Mouse (Mus musculus): Measurements from ENCODE around the gene Mill2. TPM values are rescaled to one million over a fixed set of nuclear protein-coding genes. Genes with fewer than 3 reads are reported as not detected.
"Not testable (repeated sequence)": the region's sequence is repeated elsewhere in the genome, so short reads cannot be mapped to it uniquely, and the experiment has no call there.

Mill2 gene
- polyA plus RNA-seq (2014; fragmentation: Nextera tagmentation; extraction: Ambion mirVana): 0.09 TPM in 1 of 2 replicates, not detected in the other

- Histone ChIP-seq H3K27ac (ENCODE audit: low read depth, low read length) (peak within 1 kb of the TSS; percentile 41; the same call in 1 of the 2 replicates), H3K36me3 (ENCODE audit: control insufficient read depth, insufficient read depth, low read length) (no peaks in the 10 kb centered on the region), H3K4me1 (replicated peaks; ENCODE audit: control insufficient read depth, insufficient read depth, low read length) (no peaks in the 10 kb centered on the region), H3K9me3 (ENCODE audit: control insufficient read depth, low read length) (no peaks in the 10 kb centered on the region), H3K4me2 (ENCODE audit: low read depth, low read length, severe bottlenecking) (peak within 1 kb of the TSS; percentile 59), H3K4me3 (ENCODE audit: low read depth, low read length) (peak within 1 kb of the TSS; percentile 27), H3K27me3 (ENCODE audit: control insufficient read depth, insufficient read depth, low read length) (no peaks in the 10 kb centered on the region), H3K9ac (ENCODE audit: low read length) (peak within 1 kb of the TSS; percentile 50)
- DNase-seq (ENCODE audit: low spot score): no peak
- ATAC-seq (replicated peaks; ENCODE audit: low FRiP score): no peak
- WGBS: 26% methylated on average over 3 of the region's 3 CpGs
Observed at GRCm38 (mm10) chr7:18839865-18840264, at the start of gene Mill2. Gene Mill2, plus strand, starts transcription at chr7:18839966.

- ATAC-seq (replicated peaks; ENCODE audit: low FRiP score); H3K4me3 ChIP-seq (ENCODE audit: low read depth, low read length); H3K9ac ChIP-seq (ENCODE audit: low read length); H3K27me3 ChIP-seq (ENCODE audit: control insufficient read depth, insufficient read depth, low read length); DNase-seq (ENCODE audit: low spot score); H3K4me1 ChIP-seq (replicated peaks; ENCODE audit: control insufficient read depth, insufficient read depth, low read length); H3K36me3 ChIP-seq (ENCODE audit: control insufficient read depth, insufficient read depth, low read length); H3K27ac ChIP-seq (ENCODE audit: low read depth, low read length); H3K9me3 ChIP-seq (ENCODE audit: control insufficient read depth, low read length); H3K4me2 ChIP-seq (ENCODE audit: low read depth, low read length, severe bottlenecking): not testable (repeated sequence)
Observed at GRCm38 (mm10) chr7:18790671-18791070, 49.1 kb upstream of the Mill2 start.

- Histone ChIP-seq H3K27ac (ENCODE audit: low read depth, low read length) (no peak within 1 kb of the TSS), H3K9ac (ENCODE audit: low read length) (no peak within 1 kb of the TSS), H3K9me3 (ENCODE audit: control insufficient read depth, low read length) (no peaks in the 10 kb centered on the region), H3K4me2 (ENCODE audit: low read depth, low read length, severe bottlenecking) (no peak within 1 kb of the TSS), H3K4me1 (replicated peaks; ENCODE audit: control insufficient read depth, insufficient read depth, low read length) (no peaks in the 10 kb centered on the region), H3K36me3 (ENCODE audit: control insufficient read depth, insufficient read depth, low read length) (no peaks in the 10 kb centered on the region), H3K27me3 (ENCODE audit: control insufficient read depth, insufficient read depth, low read length) (no peaks in the 10 kb centered on the region), H3K4me3 (ENCODE audit: low read depth, low read length) (no peak within 1 kb of the TSS)
- ATAC-seq (replicated peaks; ENCODE audit: low FRiP score) (no peak), DNase-seq (ENCODE audit: low spot score) (no peak)
- WGBS: 80% methylated on average over 1 of the region's 1 CpGs
Observed at GRCm38 (mm10) chr7:18798420-18798819, 41.3 kb upstream of the Mill2 start, which contains the start of gene Psg19. Gene Psg19, minus strand, starts transcription at chr7:18798520.

GRCm38 (mm10) chr7:18799129-18799528, 40.6 kb upstream of the Mill2 start:
- no peak for ATAC-seq (replicated peaks; ENCODE audit: low FRiP score)
- H3K27me3 ChIP-seq (ENCODE audit: control insufficient read depth, insufficient read depth, low read length): no peaks in the 10 kb centered on the region
- H3K4me3 ChIP-seq (ENCODE audit: low read depth, low read length): no peak overlapping the region
- H3K9me3 ChIP-seq (ENCODE audit: control insufficient read depth, low read length): no peaks in the 10 kb centered on the region
- H3K9ac ChIP-seq (ENCODE audit: low read length): no peak overlapping the region
- no peaks in the 10 kb centered on the region for H3K4me1 ChIP-seq (replicated peaks; ENCODE audit: control insufficient read depth, insufficient read depth, low read length)
- H3K36me3 ChIP-seq (ENCODE audit: control insufficient read depth, insufficient read depth, low read length): no peaks in the 10 kb centered on the region
- H3K4me2 ChIP-seq (ENCODE audit: low read depth, low read length, severe bottlenecking): no peak overlapping the region
- no peak for DNase-seq (ENCODE audit: low spot score)
- 31% methylated on average over 3 of the region's 3 CpGs for WGBS
- no peak overlapping the region for H3K27ac ChIP-seq (ENCODE audit: low read depth, low read length)

- H3K9ac ChIP-seq (ENCODE audit: low read length): no peak overlapping the region
Observed at GRCm38 (mm10) chr7:18803526-18803925, 36.2 kb upstream of the Mill2 start.

GRCm38 (mm10) chr7:18818301-18818700, 21.5 kb upstream of the Mill2 start:
- H3K27ac ChIP-seq (ENCODE audit: low read depth, low read length): no peak overlapping the region
- no peak for DNase-seq (ENCODE audit: low spot score)
- WGBS: 84% methylated on average over 9 of the region's 9 CpGs
- H3K4me3 ChIP-seq (ENCODE audit: low read depth, low read length): no peak overlapping the region
- no peaks in the 10 kb centered on the region for H3K9me3 ChIP-seq (ENCODE audit: control insufficient read depth, low read length)
- ATAC-seq (replicated peaks; ENCODE audit: low FRiP score): no peak
- H3K4me1 ChIP-seq (replicated peaks; ENCODE audit: control insufficient read depth, insufficient read depth, low read length): no peaks in the 10 kb centered on the region
- H3K9ac ChIP-seq (ENCODE audit: low read length): no peak overlapping the region
- H3K27me3 ChIP-seq (ENCODE audit: control insufficient read depth, insufficient read depth, low read length): no peaks in the 10 kb centered on the region
- H3K4me2 ChIP-seq (ENCODE audit: low read depth, low read length, severe bottlenecking): no peak overlapping the region
- H3K36me3 ChIP-seq (ENCODE audit: control insufficient read depth, insufficient read depth, low read length): no peaks in the 10 kb centered on the region

More at GRCm38 (mm10) chr7:18803526-18803925, 36.2 kb upstream of the Mill2 start:
- no peak overlapping the region for H3K27ac ChIP-seq (ENCODE audit: low read depth, low read length)
- DNase-seq (ENCODE audit: low spot score): no peak
- no peaks in the 10 kb centered on the region for H3K9me3 ChIP-seq (ENCODE audit: control insufficient read depth, low read length)
- no peaks in the 10 kb centered on the region for H3K4me1 ChIP-seq (replicated peaks; ENCODE audit: control insufficient read depth, insufficient read depth, low read length)
- no peaks in the 10 kb centered on the region for H3K27me3 ChIP-seq (ENCODE audit: control insufficient read depth, insufficient read depth, low read length)
- no peak for ATAC-seq (replicated peaks; ENCODE audit: low FRiP score)
- no peaks in the 10 kb centered on the region for H3K36me3 ChIP-seq (ENCODE audit: control insufficient read depth, insufficient read depth, low read length)
- no peak overlapping the region for H3K4me3 ChIP-seq (ENCODE audit: low read depth, low read length)
- H3K4me2 ChIP-seq (ENCODE audit: low read depth, low read length, severe bottlenecking): no peak overlapping the region

- no peak within 1 kb of the TSS for H3K4me3 ChIP-seq (ENCODE audit: low read depth, low read length)
- H3K36me3 ChIP-seq (ENCODE audit: control insufficient read depth, insufficient read depth, low read length): no peaks in the 10 kb centered on the region
- H3K27me3 ChIP-seq (ENCODE audit: control insufficient read depth, insufficient read depth, low read length): no peaks in the 10 kb centered on the region
- no peak for ATAC-seq (replicated peaks; ENCODE audit: low FRiP score)
- no peak within 1 kb of the TSS for H3K27ac ChIP-seq (ENCODE audit: low read depth, low read length)
- H3K4me2 ChIP-seq (ENCODE audit: low read depth, low read length, severe bottlenecking): no peak within 1 kb of the TSS
- WGBS: 80% methylated on average over 3 of the region's 3 CpGs
- H3K9me3 ChIP-seq (ENCODE audit: control insufficient read depth, low read length): no peaks in the 10 kb centered on the region
- no peaks in the 10 kb centered on the region for H3K4me1 ChIP-seq (replicated peaks; ENCODE audit: control insufficient read depth, insufficient read depth, low read length)
- DNase-seq (ENCODE audit: low spot score): no peak
- H3K9ac ChIP-seq (ENCODE audit: low read length): no peak within 1 kb of the TSS
Observed at GRCm38 (mm10) chr7:18821507-18821906, 18.3 kb upstream of the Mill2 start, which contains the start of gene Psg17. Gene Psg17, minus strand, starts transcription at chr7:18821607.

GRCm38 (mm10) chr7:18827792-18828546, 11.8 kb upstream of the Mill2 start:
- no peaks in the 10 kb centered on the region for H3K27me3 ChIP-seq (ENCODE audit: control insufficient read depth, insufficient read depth, low read length)
- no peak overlapping the region for H3K4me3 ChIP-seq (ENCODE audit: low read depth, low read length)
- DNase-seq (ENCODE audit: low spot score) (no peak), ATAC-seq (replicated peaks; ENCODE audit: low FRiP score) (0 out of 2 replicates have a peak, but pooled peaks have one; percentile 44)
- H3K36me3 ChIP-seq (ENCODE audit: control insufficient read depth, insufficient read depth, low read length): no peaks in the 10 kb centered on the region
- no peaks in the 10 kb centered on the region for H3K9me3 ChIP-seq (ENCODE audit: control insufficient read depth, low read length)
- H3K9ac ChIP-seq (ENCODE audit: low read length): no peak overlapping the region
- H3K4me1 ChIP-seq (replicated peaks; ENCODE audit: control insufficient read depth, insufficient read depth, low read length): no peaks in the 10 kb centered on the region
- 65% methylated on average over 26 of the region's 26 CpGs for WGBS
- H3K27ac ChIP-seq (ENCODE audit: low read depth, low read length): no peak overlapping the region
- no peak overlapping the region for H3K4me2 ChIP-seq (ENCODE audit: low read depth, low read length, severe bottlenecking)

- no peak for ATAC-seq (replicated peaks; ENCODE audit: low FRiP score)
- H3K4me1 ChIP-seq (replicated peaks; ENCODE audit: control insufficient read depth, insufficient read depth, low read length): no peaks in the 10 kb centered on the region
- H3K9ac ChIP-seq (ENCODE audit: low read length): no peak overlapping the region
- H3K27ac ChIP-seq (ENCODE audit: low read depth, low read length): no peak overlapping the region
- no peaks in the 10 kb centered on the region for H3K27me3 ChIP-seq (ENCODE audit: control insufficient read depth, insufficient read depth, low read length)
- 54% methylated on average over 9 of the region's 9 CpGs for WGBS
- no peak overlapping the region for H3K4me3 ChIP-seq (ENCODE audit: low read depth, low read length)
- no peak for DNase-seq (ENCODE audit: low spot score)
- H3K9me3 ChIP-seq (ENCODE audit: control insufficient read depth, low read length): no peaks in the 10 kb centered on the region
- H3K36me3 ChIP-seq (ENCODE audit: control insufficient read depth, insufficient read depth, low read length): no peaks in the 10 kb centered on the region
- no peak overlapping the region for H3K4me2 ChIP-seq (ENCODE audit: low read depth, low read length, severe bottlenecking)
Observed at GRCm38 (mm10) chr7:18828592-18828991, 11.2 kb upstream of the Mill2 start.

All from forebrain, embryonic 11.5 days (tissue).